Mouse (Mus musculus) bone marrow macrophage, adult 2 months (primary cell): ENCODE results near the gene Dnajc5g. TPM values are rescaled to one million over a fixed set of nuclear protein-coding genes. Genes with fewer than 3 reads are reported as not detected.

Experiments
- H3K27ac ChIP-seq: 2 replicates; pipeline ENCODE4 v1.5.1; 2012; ENCODE audit warnings: low read depth, low read length; ENCODE audit not compliant: insufficient read depth
- H3K4me1 ChIP-seq: 2 replicates; pipeline ENCODE4 v1.6.1; 2012; ENCODE audit warnings: low read length; ENCODE audit not compliant: control insufficient read depth, insufficient read depth
- H3K4me3 ChIP-seq: 2 replicates; pipeline ENCODE4 v1.5.1; 2012; ENCODE audit warnings: mild to moderate bottlenecking, low read length, moderate library complexity; ENCODE audit not compliant: insufficient read depth
- CTCF ChIP-seq: IDR thresholded peaks from 2 replicates; pipeline ENCODE4 v1.5.1; 2012; ENCODE audit warnings: low read depth, mild to moderate bottlenecking, low read length, moderate library complexity
- POLR2A ChIP-seq: IDR thresholded peaks from 2 replicates; pipeline ENCODE4 v1.6.1; 2012; ENCODE audit warnings: mild to moderate bottlenecking, low read depth, low read length, borderline replicate concordance
- polyA plus RNA-seq: library from polyadenylated mRNA; stranded (reverse); fragments of >200 nt; gene quantifications from 2 replicates; pipeline ENCODE4 v1.2.4, GENCODE M21; 2012; ENCODE audit not compliant: missing spikeins, insufficient read depth, insufficient read length

The Dnajc5g gene
- polyA plus RNA-seq, 1 experiment: not detected

DNA sequence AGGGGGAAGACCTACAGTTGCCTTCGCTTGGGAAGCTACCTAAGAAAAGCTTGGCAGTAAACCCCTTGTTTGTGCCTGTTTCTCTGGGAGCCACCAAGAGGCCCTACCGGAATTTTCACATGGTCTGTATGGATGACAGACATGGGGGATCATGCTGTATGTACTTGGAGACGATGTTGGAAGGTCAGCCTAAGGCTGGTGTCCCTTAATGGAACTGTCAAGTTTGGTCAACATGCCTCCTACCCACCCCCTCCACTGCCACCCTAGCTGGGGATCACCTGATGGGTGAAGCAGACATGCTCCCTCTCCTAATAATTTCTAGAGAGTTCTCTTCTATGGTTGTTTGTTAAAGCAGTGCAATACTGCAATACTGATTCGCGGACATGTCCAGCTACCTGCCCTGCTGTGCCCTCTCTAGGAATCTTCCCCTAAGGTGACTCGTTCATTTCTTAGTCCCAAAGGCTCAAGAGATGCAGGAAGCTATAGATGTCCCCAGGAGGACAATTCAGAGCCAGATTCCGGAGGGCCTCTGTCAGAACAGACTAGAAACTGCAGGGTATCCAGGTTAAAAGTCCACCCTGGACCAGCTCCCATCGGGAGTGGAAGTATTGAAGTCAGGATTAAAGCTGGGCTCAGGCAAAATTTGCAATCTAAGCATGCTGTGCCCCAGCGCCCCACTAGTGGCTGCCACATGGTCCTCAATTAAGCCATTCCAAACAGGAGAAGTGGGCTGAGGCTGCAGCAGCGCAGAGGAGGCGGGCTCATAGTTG is 10.2 kb upstream of the Dnajc5g start:
- TF ChIP-seq POLR2A (no peak), CTCF (no peak)
- peak overlapping the region; percentile 50 for H3K4me3 ChIP-seq
- peaks cover 2% of the 10 kb centered on the region; the same call in 1 of the 2 replicates for H3K4me1 ChIP-seq

GRCm38 (mm10) chr5:31108000-31108490 is 2.0 kb downstream of the Dnajc5g start, which contains the start of gene Slc30a3:
Gene Slc30a3, minus strand, starts transcription at chr5:31108237.
- Histone ChIP-seq H3K27ac (no peak within 1 kb of the TSS), H3K4me1 (no peaks in the 10 kb centered on the region), H3K4me3 (no peak within 1 kb of the TSS)
- no peak for TF ChIP-seq POLR2A
- no peak for TF ChIP-seq CTCF

More for the DNA sequence above, 10.2 kb upstream of the Dnajc5g start:
- H3K27ac ChIP-seq: no peak overlapping the region

GRCm38 (mm10) chr5:31110781-31111180 is 4.7 kb downstream of the Dnajc5g start:
- Histone ChIP-seq H3K27ac (no peak overlapping the region), H3K4me3 (no peak overlapping the region), H3K4me1 (no peaks in the 10 kb centered on the region)
- TF ChIP-seq POLR2A: no peak
- no peak for TF ChIP-seq CTCF

- no peak within 1 kb of the TSS for H3K27ac ChIP-seq
- TF ChIP-seq POLR2A (no peak), CTCF (no peak)
- H3K4me3 ChIP-seq: no peak within 1 kb of the TSS
- H3K4me1 ChIP-seq: peaks cover 4% of the 10 kb centered on the region
Measured at GRCm38 (mm10) chr5:31116354-31116753, 10.3 kb downstream of the Dnajc5g start, which contains the start of gene Trim54. Gene Trim54, plus strand, starts transcription at chr5:31116712.

GRCm38 (mm10) chr5:31116912-31117311 is 10.8 kb downstream of the Dnajc5g start:
- no peak overlapping the region for H3K27ac ChIP-seq
- no peak for TF ChIP-seq CTCF
- TF ChIP-seq POLR2A: no peak
- no peak overlapping the region for H3K4me3 ChIP-seq
- peaks cover 7% of the 10 kb centered on the region for H3K4me1 ChIP-seq

DNA sequence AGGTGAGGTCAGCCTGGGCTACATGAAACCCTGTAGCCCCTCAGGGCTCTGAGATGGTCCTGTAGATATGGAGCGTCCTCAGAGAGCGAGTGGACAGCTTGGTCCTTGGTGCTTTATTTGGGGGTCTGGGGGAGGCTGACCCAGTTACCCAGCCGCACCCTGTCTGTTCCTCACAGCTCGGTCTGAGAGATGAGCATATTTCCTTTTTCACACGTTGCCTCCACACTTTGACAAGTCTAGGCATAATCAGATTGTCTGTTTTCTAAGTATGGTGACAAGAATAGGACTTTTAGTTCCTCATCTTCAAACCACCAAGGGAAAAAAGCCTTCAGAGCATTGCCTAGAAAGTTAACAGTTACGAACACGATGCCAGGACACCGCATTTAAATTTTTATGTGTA is 15.0 kb downstream of the Dnajc5g start:
- Histone ChIP-seq H3K4me3 (no peak overlapping the region), H3K27ac (no peak overlapping the region), H3K4me1 (peaks cover 7% of the 10 kb centered on the region)
- TF ChIP-seq CTCF: no peak

DNA sequence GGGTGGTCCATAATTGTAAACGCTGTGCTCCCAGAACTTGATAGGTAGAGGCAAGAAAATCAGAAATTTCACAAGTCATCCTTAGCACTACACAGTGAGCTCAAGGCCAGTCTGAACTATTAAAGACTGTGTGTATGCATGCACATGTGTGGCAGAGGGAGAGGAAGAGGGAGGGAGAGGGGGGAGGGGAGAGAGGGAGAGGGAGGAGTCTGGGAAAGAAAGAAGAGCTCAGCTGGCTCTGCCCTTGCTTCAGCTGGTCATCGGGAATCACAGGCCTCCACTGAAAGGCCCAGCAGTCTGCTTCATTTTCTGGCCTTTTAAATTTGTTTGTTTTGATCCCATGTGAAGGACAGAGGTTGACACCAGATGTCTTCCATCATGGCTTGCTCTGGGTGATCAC is 17.4 kb downstream of the Dnajc5g start:
- Histone ChIP-seq H3K4me3 (no peak overlapping the region), H3K4me1 (peaks cover 7% of the 10 kb centered on the region), H3K27ac (no peak overlapping the region)
- TF ChIP-seq POLR2A: no peak
- no peak for TF ChIP-seq CTCF

DNA sequence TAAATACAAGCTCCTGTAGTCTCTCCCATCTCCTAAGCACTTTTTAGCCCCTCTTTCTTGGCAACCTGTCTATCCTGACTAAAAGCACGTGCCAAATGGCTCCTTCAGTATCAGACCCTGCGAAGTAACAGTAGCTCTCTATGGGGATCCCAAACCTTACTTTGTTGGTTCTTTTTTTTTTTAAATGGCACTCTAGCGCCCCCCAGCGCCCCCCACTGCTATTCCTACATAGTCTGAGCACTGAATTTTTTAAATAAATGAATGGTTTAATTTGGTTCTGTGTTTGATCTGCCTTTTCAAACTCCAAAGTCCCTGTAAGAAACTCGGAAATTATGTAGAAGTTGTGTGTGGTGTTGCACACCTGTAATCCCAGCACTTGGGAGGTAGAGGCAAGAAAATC is 20.0 kb downstream of the Dnajc5g start:
- peaks cover 4% of the 10 kb centered on the region for H3K4me1 ChIP-seq
- TF ChIP-seq POLR2A: no peak
- no peak for TF ChIP-seq CTCF
- no peak overlapping the region for H3K27ac ChIP-seq

GRCm38 (mm10) chr5:31136730-31137424 is 30.8 kb downstream of the Dnajc5g start:
- H3K4me1 ChIP-seq: no peaks in the 10 kb centered on the region
- no peak overlapping the region for H3K27ac ChIP-seq
- H3K4me3 ChIP-seq: no peak overlapping the region
- TF ChIP-seq POLR2A (no peak), CTCF (no peak)

More for the DNA sequence above, 20.0 kb downstream of the Dnajc5g start:
- no peak overlapping the region for H3K4me3 ChIP-seq

- Histone ChIP-seq H3K4me1 (no peaks in the 10 kb centered on the region), H3K27ac (no peak overlapping the region), H3K4me3 (no peak overlapping the region)
- TF ChIP-seq CTCF: no peak
- TF ChIP-seq POLR2A: no peak
Measured at GRCm38 (mm10) chr5:31137658-31138057, 31.6 kb downstream of the Dnajc5g start.
